ENCODE assay signal across 23 mouse cellular contexts in genomic region chr17:46015967-46016366, GRCm38 (mm10). TPM values are rescaled to one million over a fixed set of nuclear protein-coding genes. Genes with fewer than 3 reads are reported as not detected.
A peak's percentile ranks its signal among the peaks of the same experiment; 100 is the strongest.
DNase-seq lines count a peak whose midpoint lies in the region; ATAC-seq and TF ChIP-seq lines count a peak whose summit lies in the region.
"Had no signal": no experiment of that assay in that cellular context is flagged by ENCODE, and none has a peak within 500 bp of the region (broad histone marks: within the 10 kb centered on the region; RNA-seq: fewer than 3 reads in every experiment).

No protein-coding gene starts in this region.

- no peaks in the 10 kb centered on the region for H3K27me3 ChIP-seq in heart, postnatal 0 days (ENCODE audit: control insufficient read depth, insufficient read depth, low read length)
- H3K27me3 ChIP-seq in megakaryocyte, embryonic 14.5 days (replicated peaks) = no peaks in the 10 kb centered on the region
- no peaks in the 10 kb centered on the region for H3K27me3 ChIP-seq in lung, postnatal 0 days (replicated peaks; ENCODE audit: insufficient read depth, low read length)
- H3K27me3 ChIP-seq: embryonic facial prominence, embryonic 15.5 days; heart, embryonic 12.5 days; hindbrain, embryonic 15.5 days had no signal

- H3K9ac ChIP-seq in heart, postnatal 0 days (replicated peaks; ENCODE audit: low read depth, low read length) = no peak overlapping the region
- H3K9ac ChIP-seq in lung, postnatal 0 days (replicated peaks; ENCODE audit: low read depth) = no peak overlapping the region
- H3K9ac ChIP-seq: embryonic facial prominence, embryonic 15.5 days; heart, embryonic 12.5 days; hindbrain, embryonic 15.5 days had no signal

- H3K27ac ChIP-seq in heart, postnatal 0 days (ENCODE audit: low read depth) = no peak overlapping the region
- H3K27ac ChIP-seq in lung, postnatal 0 days (ENCODE audit: low read length) = no peak overlapping the region
- H3K27ac ChIP-seq: embryonic facial prominence, embryonic 15.5 days; forebrain, embryonic 10.5 days; hindbrain, embryonic 15.5 days had no signal

- H3K4me1 ChIP-seq in heart, postnatal 0 days (ENCODE audit: control insufficient read depth, insufficient read depth) = no peaks in the 10 kb centered on the region
- peaks cover 54% of the 10 kb centered on the region for H3K4me1 ChIP-seq in megakaryocyte, embryonic 14.5 days
- no peaks in the 10 kb centered on the region for H3K4me1 ChIP-seq in lung, postnatal 0 days (ENCODE audit: insufficient read depth, low read depth, low read length)
- H3K4me1 ChIP-seq: embryonic facial prominence, embryonic 15.5 days; forebrain, embryonic 10.5 days had no signal

- no peak overlapping the region for H3K4me3 ChIP-seq in heart, postnatal 0 days (ENCODE audit: low read depth, low read length)
- peak overlapping the region; percentile 29 for H3K4me3 ChIP-seq in megakaryocyte, embryonic 14.5 days (replicated peaks)
- no peak overlapping the region for H3K4me3 ChIP-seq in lung, postnatal 0 days (ENCODE audit: low read depth, low read length)
- H3K4me3 ChIP-seq: embryonic facial prominence, embryonic 15.5 days; erythroblast, embryonic 14.5 days; forebrain, embryonic 10.5 days; heart, embryonic 12.5 days; hindbrain, embryonic 15.5 days had no signal

- DNase-seq in adrenal gland, postnatal 10 days = peak; percentile 19
- no peak for DNase-seq in adrenal gland, adult 18-20 months (ENCODE audit: low spot score in 2 of 2)
- peak; percentile 3 for DNase-seq in heart, postnatal 0 days (ENCODE audit: low spot score)
- no peak for DNase-seq in heart, adult 18-20 months
- DNase-seq in lung, postnatal 0 days (ENCODE audit: low spot score) = no peak
- DNase-seq: adrenal gland, adult 2 months; adrenal gland, postnatal 36 days; B cell, adult 2 months; cerebellum, adult 11 months; cerebellum, adult 8-10 months; cerebellum, postnatal 14 days; embryo, embryonic 11 days; heart, postnatal 36 days had no signal

- no peak for TF ChIP-seq CTCF in heart, postnatal 0 days (IDR thresholded peaks at IDR 0.05; ENCODE audit: low read depth)
- TF ChIP-seq CTCF in lung, postnatal 0 days (IDR thresholded peaks at IDR 0.05) = no peak

- ATAC-seq in heart, postnatal 0 days (ENCODE audit: insufficient read depth, low read depth) = no peak
- no peak for ATAC-seq in megakaryocyte, adult 5-6 weeks (ENCODE audit: poor library complexity, severe bottlenecking)
- no peak for ATAC-seq in lung, postnatal 0 days
- ATAC-seq: CD4-positive, CD25-positive, alpha-beta regulatory T cell, adult 4 months; forebrain, embryonic 14.5 days had no signal

- no peak for TF ChIP-seq EP300 in heart, postnatal 0 days (IDR thresholded peaks at IDR 0.05; ENCODE audit: low read depth)
- TF ChIP-seq EP300 in lung, postnatal 0 days (IDR thresholded peaks at IDR 0.05) = no peak

- H3K4me2 ChIP-seq in heart, postnatal 0 days (ENCODE audit: low read depth, low read length) = no peak overlapping the region
- H3K4me2 ChIP-seq in lung, postnatal 0 days (replicated peaks; ENCODE audit: low read depth, low read length) = no peak overlapping the region
- H3K4me2 ChIP-seq: embryonic facial prominence, embryonic 15.5 days; heart, embryonic 12.5 days; hindbrain, embryonic 15.5 days had no signal

- WGBS in heart, postnatal 0 days = 81% methylated on average over 6 of the region's 6 CpGs
- WGBS in lung, postnatal 0 days = 92% methylated on average over 6 of the region's 6 CpGs

- no peaks in the 10 kb centered on the region for H3K9me3 ChIP-seq in heart, postnatal 0 days (replicated peaks; ENCODE audit: control insufficient read depth, low read length)
- H3K9me3 ChIP-seq in megakaryocyte, embryonic 14.5 days = no peaks in the 10 kb centered on the region
- no peaks in the 10 kb centered on the region for H3K9me3 ChIP-seq in lung, postnatal 0 days (ENCODE audit: low read length)
- H3K9me3 ChIP-seq: embryonic facial prominence, embryonic 15.5 days; forebrain, embryonic 10.5 days; G1E; heart, embryonic 12.5 days; hindbrain, embryonic 15.5 days had no signal

- H3K36me3 ChIP-seq in heart, postnatal 0 days (replicated peaks; ENCODE audit: control insufficient read depth, insufficient read depth, low read length) = peaks cover 53% of the 10 kb centered on the region
- H3K36me3 ChIP-seq in megakaryocyte, embryonic 14.5 days (replicated peaks; ENCODE audit: low read length) = peaks cover 64% of the 10 kb centered on the region
- H3K36me3 ChIP-seq in lung, postnatal 0 days (ENCODE audit: insufficient read depth, low read length) = peaks cover 39% of the 10 kb centered on the region; the same call in 1 of the 2 replicates

RNA-seq across cellular contexts. Expression of gene Vegfa, which starts 16.2 kb away (rescaled TPM):
- 100 to 1,000 TPM; 305 to 366 TPM for total RNA-seq in adrenal gland, postnatal 10 days (2021)
- total RNA-seq in adrenal gland, adult 18-20 months (2021) = 100 to 1,000 TPM; 416 to 698 TPM
- 122 and 224 TPM in 2 replicates for total RNA-seq in heart, postnatal 0 days (2014; rRNA removed; ENCODE audit: low replicate concordance)
- polyA plus RNA-seq in heart, postnatal 0 days (2015; fragmentation: Nextera tagmentation; extraction: Ambion mirVana) = 5.0 and 5.2 TPM in 2 replicates
- total RNA-seq in heart, adult 18-20 months (2021) = 100 to 1,000 TPM; 233 to 240 TPM
- 48.1 and 103 TPM in 2 replicates for polyA plus RNA-seq in megakaryocyte, embryonic 14.5 days (2012; ENCODE audit: insufficient read depth, low replicate concordance)
- 5.6 and 9.1 TPM in 2 replicates for total RNA-seq in megakaryocyte, adult 5-6 weeks (2015)
- total RNA-seq in megakaryocyte, adult 5-6 weeks (2017) = 4.8 and 11.4 TPM in 2 replicates
- 21.4 and 31.9 TPM in 2 replicates for polyA plus RNA-seq in lung, postnatal 0 days (2015; fragmentation: Nextera tagmentation; extraction: Ambion mirVana)
- polyA plus RNA-seq: CD4-positive, CD25-positive, alpha-beta regulatory T cell, adult 4 months had no signal

Comparison
In these comparisons a context has a peak if more than half of its experiments do, and no peak if none do; other contexts are left out.
1. DNase-seq: peak in adrenal gland, postnatal 10 days (single experiment) and heart, postnatal 0 days (single experiment); none in adrenal gland, adult 18-20 months (0 of 2), heart, adult 18-20 months (0 of 2) and lung, postnatal 0 days (single experiment).